Mouse (Mus musculus) adrenal gland, postnatal 0 days (tissue): ENCODE results near the gene Nmbr. TPM values are rescaled to one million over a fixed set of nuclear protein-coding genes. Genes with fewer than 3 reads are reported as not detected.

ENCODE experiments used
- polyA plus RNA-seq: library from polyadenylated mRNA; unstranded; fragments of >200 nt; fragmentation: Nextera tagmentation; extraction: Ambion mirVana; gene quantifications from 2 replicates; pipeline ENCODE4 v1.2.1, GENCODE M21; 2015

Nmbr gene
- polyA plus RNA-seq, result not detected in 2 replicates

GRCm38 (mm10) chr10:14705072-14706066, at the start of gene Nmbr, which contains the start of gene Vta1:
Nmbr (plus strand) TSS chr10:14705591.
Vta1 (minus strand) TSS chr10:14705560.

GRCm38 (mm10) chr10:14718114-14718513, 12.7 kb downstream of the Nmbr start, which contains the start of gene Gje1:
Gje1 (minus strand) TSS chr10:14718214.

Other genes starting within 250 kb of the Nmbr start
- 1.7 and 2.0 TPM in 2 replicates for gene Adgrg6, start 159.9 kb upstream of the Nmbr start, polyA plus RNA-seq
- 88.8 and 101 TPM in 2 replicates for gene Vta1, start within 50 bp of the Nmbr start, polyA plus RNA-seq
- gene Gje1, start 12.6 kb downstream of the Nmbr start, polyA plus RNA-seq, result not detected in 2 replicates